Mouse (Mus musculus): ENCODE data around the gene Hist3h2a. TPM values are rescaled to one million over a fixed set of nuclear protein-coding genes. Genes with fewer than 3 reads are reported as not detected.
A peak's percentile ranks its signal among the peaks of the same experiment; 100 is the strongest.
"Not testable (repeated sequence)": the region's sequence is repeated elsewhere in the genome, so short reads cannot be mapped to it uniquely, and the experiment has no call there.

The Hist3h2a gene
- polyA plus RNA-seq, 1 experiment from 2014 or later: 129 TPM

DNA sequence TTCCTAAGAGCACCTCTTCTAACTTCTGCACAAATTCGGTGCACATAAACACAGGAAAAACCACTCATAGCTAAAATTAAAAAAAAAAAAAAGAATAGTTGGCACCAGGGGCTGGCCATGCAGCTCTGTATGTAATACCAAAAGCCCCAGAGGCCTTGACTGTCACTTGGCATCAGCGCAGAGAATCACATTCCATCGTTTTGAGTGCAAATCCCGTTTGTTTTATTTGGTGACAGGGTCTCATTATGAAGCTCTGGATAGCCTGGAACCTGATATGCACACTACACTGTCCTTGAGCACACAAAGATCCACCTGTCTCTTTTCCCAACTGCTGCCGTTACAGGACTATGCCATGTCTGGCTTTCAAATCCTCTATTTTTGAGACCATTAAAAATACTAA, 3.3 kb upstream of the Hist3h2a start:
- no peak for ATAC-seq (ENCODE audit: low FRiP score, low TSS enrichment)
- peak overlapping the region; percentile 61; the same call in 1 of the 2 replicates for H3K4me3 ChIP-seq (replicated peaks; ENCODE audit: low read depth, low read length)
- peak overlapping the region; percentile 99 for H3K27ac ChIP-seq (replicated peaks; ENCODE audit: low read depth, low read length)
- H3K4me2 ChIP-seq (ENCODE audit: low read length): peak overlapping the region; percentile 75
- WGBS: 54% methylated on average over 5 of the region's 5 CpGs
- H3K4me1 ChIP-seq (ENCODE audit: control insufficient read depth, insufficient read depth, low read length): peaks cover 26% of the 10 kb centered on the region
- no peaks in the 10 kb centered on the region for H3K36me3 ChIP-seq (ENCODE audit: control insufficient read depth, insufficient read depth, low read length)
- H3K27me3 ChIP-seq (ENCODE audit: control insufficient read depth, insufficient read depth, low read length): no peaks in the 10 kb centered on the region
- peak overlapping the region; percentile 98; the same call in 1 of the 2 replicates for H3K9ac ChIP-seq (replicated peaks; ENCODE audit: low read length)
- H3K9me3 ChIP-seq (ENCODE audit: control insufficient read depth, low read length): no peaks in the 10 kb centered on the region
- peak; percentile 44 for DNase-seq

DNA sequence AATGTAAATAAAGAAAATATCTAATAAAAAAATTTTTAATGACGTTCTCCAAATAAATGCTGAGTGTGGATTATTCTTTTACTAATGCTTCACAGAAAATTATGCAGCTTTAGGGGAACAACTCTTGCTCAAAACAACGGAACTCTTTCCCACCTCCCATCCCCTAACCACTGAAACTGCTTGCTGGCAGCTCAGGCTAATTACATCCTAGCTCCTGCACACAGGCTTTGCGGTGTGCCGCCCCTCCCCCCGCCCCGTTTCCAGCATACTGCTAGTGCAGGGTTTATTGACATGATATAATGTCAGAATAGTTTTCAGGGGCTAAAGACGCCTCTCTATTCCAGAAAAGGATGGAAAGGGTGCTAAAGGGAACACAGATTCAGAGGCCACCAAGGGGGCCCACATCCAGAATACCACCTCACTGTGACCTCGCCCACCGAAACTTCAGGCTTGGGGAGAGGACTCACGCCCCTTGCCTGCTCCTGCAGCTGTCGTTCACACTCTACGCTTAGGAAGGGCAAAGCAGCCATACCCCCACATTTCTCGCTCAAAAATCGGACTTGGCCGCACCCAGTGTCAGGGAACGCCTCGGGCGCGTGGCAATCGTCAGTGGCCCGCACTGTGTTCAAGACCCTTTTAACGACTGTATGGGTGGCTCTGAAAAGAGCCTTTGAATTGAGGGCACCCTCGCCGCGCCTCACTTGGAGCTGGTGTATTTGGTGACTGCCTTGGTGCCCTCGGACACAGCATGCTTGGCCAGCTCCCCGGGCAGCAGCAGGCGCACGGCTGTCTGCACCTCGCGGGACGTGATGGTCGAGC, 925 bp upstream of the Hist3h2a start:
- Histone ChIP-seq H3K27ac (replicated peaks; ENCODE audit: low read depth, low read length) (peak overlapping the region; percentile 99), H3K4me2 (ENCODE audit: low read length) (peak overlapping the region; percentile 64), H3K4me1 (ENCODE audit: control insufficient read depth, insufficient read depth, low read length) (peaks cover 42% of the 10 kb centered on the region), H3K27me3 (ENCODE audit: control insufficient read depth, insufficient read depth, low read length) (no peaks in the 10 kb centered on the region), H3K9me3 (ENCODE audit: control insufficient read depth, low read length) (no peaks in the 10 kb centered on the region), H3K4me3 (replicated peaks; ENCODE audit: low read depth, low read length) (peak overlapping the region; percentile 53), H3K36me3 (ENCODE audit: control insufficient read depth, insufficient read depth, low read length) (peaks cover 11% of the 10 kb centered on the region), H3K9ac (replicated peaks; ENCODE audit: low read length) (peak overlapping the region; percentile 93)
- under 1% methylated on average over 33 of the region's 33 CpGs for WGBS
- ATAC-seq (ENCODE audit: low FRiP score, low TSS enrichment) (peak; percentile 32), DNase-seq (peak; percentile 84)

DNA sequence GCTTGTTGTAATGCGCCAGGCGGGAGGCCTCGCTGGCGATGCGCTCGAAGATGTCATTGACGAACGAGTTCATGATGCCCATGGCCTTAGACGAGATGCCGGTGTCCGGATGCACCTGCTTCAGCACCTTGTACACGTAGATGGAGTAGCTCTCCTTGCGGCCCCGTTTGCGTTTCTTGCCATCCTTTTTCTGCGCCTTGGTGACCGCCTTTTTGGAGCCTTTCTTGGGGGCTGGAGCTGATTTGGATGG, 390 bp upstream of the Hist3h2a start:
- H3K9me3 ChIP-seq (ENCODE audit: control insufficient read depth, low read length); DNase-seq; ATAC-seq (ENCODE audit: low FRiP score, low TSS enrichment); H3K27me3 ChIP-seq (ENCODE audit: control insufficient read depth, insufficient read depth, low read length): not testable (repeated sequence)
- peak overlapping the region; percentile 93 for H3K9ac ChIP-seq (replicated peaks; ENCODE audit: low read length)
- WGBS: 0% methylated on average over 17 of the region's 17 CpGs
- peaks cover 11% of the 10 kb centered on the region for H3K36me3 ChIP-seq (ENCODE audit: control insufficient read depth, insufficient read depth, low read length)
- peak overlapping the region; percentile 99 for H3K27ac ChIP-seq (replicated peaks; ENCODE audit: low read depth, low read length)
- peak overlapping the region; percentile 64 for H3K4me2 ChIP-seq (ENCODE audit: low read length)
- H3K4me1 ChIP-seq (ENCODE audit: control insufficient read depth, insufficient read depth, low read length): peaks cover 42% of the 10 kb centered on the region
- peak overlapping the region; percentile 53 for H3K4me3 ChIP-seq (replicated peaks; ENCODE audit: low read depth, low read length)

DNA sequence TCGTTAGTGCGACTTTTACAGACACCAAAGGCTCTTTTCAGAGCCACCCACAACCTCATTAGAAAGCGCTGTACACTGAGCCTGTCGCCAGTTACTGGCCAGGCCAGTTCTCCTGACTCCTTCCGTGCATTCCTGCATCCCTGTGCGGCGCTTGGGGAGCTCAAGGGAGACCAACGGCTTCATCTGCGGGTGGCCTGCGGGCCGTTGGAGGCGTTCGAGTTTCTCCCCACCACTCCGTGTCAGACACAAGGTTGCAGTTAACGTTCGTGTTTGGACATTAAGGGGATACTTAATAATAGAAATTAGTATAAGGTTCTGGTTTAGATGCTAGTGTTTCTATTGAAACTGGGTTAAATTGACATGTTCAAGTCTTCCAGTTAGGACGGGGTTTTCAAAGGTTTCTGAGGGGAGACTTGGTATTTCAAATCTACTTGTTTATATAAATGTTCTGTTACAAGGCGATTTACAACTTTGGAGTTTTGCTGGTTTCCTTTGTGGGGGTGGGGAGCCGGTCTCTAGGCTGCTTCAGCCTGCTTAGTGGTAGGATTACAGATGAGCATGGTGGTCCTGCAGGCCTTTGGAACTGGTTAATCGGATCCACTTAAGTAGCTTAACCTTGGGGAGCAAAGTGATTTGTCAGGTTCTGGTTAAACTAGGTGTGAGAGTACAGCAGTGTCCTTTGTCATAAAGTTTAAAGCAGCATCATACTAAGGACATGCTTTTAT, 820 bp downstream of the Hist3h2a start:
- peaks cover 11% of the 10 kb centered on the region for H3K36me3 ChIP-seq (ENCODE audit: control insufficient read depth, insufficient read depth, low read length)
- peak overlapping the region; percentile 71 for H3K9ac ChIP-seq (replicated peaks; ENCODE audit: low read length)
- DNase-seq: peak; percentile 70
- under 1% methylated on average over 20 of the region's 20 CpGs for WGBS
- H3K27ac ChIP-seq (replicated peaks; ENCODE audit: low read depth, low read length): peak overlapping the region; percentile 99
- H3K4me1 ChIP-seq (ENCODE audit: control insufficient read depth, insufficient read depth, low read length): peaks cover 50% of the 10 kb centered on the region
- no peaks in the 10 kb centered on the region for H3K9me3 ChIP-seq (ENCODE audit: control insufficient read depth, low read length)
- H3K4me3 ChIP-seq (replicated peaks; ENCODE audit: low read depth, low read length): peak overlapping the region; percentile 53
- ATAC-seq (ENCODE audit: low FRiP score, low TSS enrichment): peak; percentile 19
- H3K4me2 ChIP-seq (ENCODE audit: low read length): peak overlapping the region; percentile 64
- H3K27me3 ChIP-seq (ENCODE audit: control insufficient read depth, insufficient read depth, low read length): no peaks in the 10 kb centered on the region

DNA sequence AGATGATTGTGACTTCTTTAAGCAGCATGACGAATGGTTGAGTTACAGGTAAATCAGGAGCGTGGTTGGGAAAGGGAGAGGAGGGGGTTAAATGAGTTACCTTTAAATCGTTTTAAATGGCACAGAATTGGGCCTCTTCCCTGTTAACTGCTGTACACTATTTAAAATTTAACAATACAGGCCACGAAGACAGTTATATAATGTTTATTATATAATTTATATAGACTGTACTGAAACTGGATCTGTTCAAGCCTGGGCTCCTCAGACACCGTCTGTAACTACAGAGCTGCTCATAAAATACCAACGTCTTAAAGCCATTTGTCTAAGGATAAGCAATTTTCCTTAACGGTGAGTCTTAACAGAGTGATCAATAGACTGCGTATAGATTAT, 1.4 kb downstream of the Hist3h2a start:
- no peaks in the 10 kb centered on the region for H3K9me3 ChIP-seq (ENCODE audit: control insufficient read depth, low read length)
- 22% methylated on average over 8 of the region's 8 CpGs for WGBS
- H3K4me2 ChIP-seq (ENCODE audit: low read length): peak overlapping the region; percentile 64
- H3K36me3 ChIP-seq (ENCODE audit: control insufficient read depth, insufficient read depth, low read length): peaks cover 11% of the 10 kb centered on the region
- ATAC-seq (ENCODE audit: low FRiP score, low TSS enrichment): no peak
- peak overlapping the region; percentile 71 for H3K9ac ChIP-seq (replicated peaks; ENCODE audit: low read length)
- H3K4me3 ChIP-seq (replicated peaks; ENCODE audit: low read depth, low read length): peak overlapping the region; percentile 53
- no peak overlapping the region; the same call in 1 of the 2 replicates for H3K27ac ChIP-seq (replicated peaks; ENCODE audit: low read depth, low read length)
- no peak for DNase-seq
- no peaks in the 10 kb centered on the region for H3K27me3 ChIP-seq (ENCODE audit: control insufficient read depth, insufficient read depth, low read length)
- H3K4me1 ChIP-seq (ENCODE audit: control insufficient read depth, insufficient read depth, low read length): peaks cover 47% of the 10 kb centered on the region

DNA sequence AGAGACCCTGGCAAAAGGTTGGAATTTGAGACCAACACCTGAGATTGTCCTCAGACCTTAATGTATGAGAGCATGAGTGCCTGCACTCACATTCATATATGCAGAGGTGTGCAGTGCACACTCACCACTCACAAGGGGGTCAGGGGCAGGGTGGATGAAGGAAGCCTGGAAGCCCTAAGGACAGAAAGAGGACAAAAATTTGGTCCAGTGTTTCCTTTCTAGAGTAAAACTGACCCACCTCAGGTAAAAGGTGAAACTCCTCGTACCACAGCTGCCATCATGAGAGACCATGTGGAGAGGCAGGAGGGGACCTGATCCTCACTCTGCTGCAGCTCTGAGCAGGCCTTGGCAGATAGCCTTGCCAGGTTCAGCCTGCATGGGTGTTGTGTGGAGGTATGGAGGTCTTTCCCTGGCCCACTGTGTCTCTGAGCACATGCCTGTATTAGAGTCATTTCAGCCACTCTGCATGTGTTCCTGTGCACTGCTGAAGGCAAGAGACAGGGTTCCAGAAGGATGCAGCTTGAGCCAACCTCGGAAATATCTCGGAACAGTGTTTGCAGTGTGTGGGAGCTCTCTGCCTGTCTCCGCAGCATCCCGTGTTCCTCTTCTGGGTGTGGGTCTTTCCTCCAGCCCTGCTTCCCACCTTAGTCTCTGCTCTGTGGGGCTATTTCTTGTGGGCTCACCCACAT, 2.9 kb downstream of the Hist3h2a start:
- Histone ChIP-seq H3K27ac (replicated peaks; ENCODE audit: low read depth, low read length) (0 out of 2 replicates have a peak overlapping the region, but pooled peaks have one; percentile 20), H3K4me1 (ENCODE audit: control insufficient read depth, insufficient read depth, low read length) (peaks cover 35% of the 10 kb centered on the region)
- 80% methylated on average over 5 of the region's 5 CpGs for WGBS

DNA sequence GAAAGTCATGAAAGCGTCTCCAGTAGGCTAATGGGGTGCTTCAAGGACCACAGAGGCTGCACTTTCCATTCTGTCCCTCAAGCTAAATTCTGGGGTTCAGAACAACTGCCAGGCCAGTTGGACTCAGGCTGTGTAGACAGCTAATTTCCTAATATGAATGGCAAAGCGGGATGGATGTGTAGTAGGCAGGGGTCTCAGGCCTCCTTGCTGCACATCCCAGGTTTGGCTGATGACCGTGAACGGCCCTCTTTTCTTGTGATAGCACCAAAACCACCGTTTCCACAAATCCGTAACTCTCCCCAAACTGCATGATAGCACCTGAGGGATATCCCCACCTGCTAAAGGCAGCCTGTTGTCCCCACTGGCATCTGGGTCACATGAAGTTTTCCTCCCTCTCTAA, 4.1 kb downstream of the Hist3h2a start:
- peaks cover 11% of the 10 kb centered on the region for H3K36me3 ChIP-seq (ENCODE audit: control insufficient read depth, insufficient read depth, low read length)
- WGBS: 89% methylated on average over 6 of the region's 6 CpGs
- H3K9ac ChIP-seq (replicated peaks; ENCODE audit: low read length): no peak overlapping the region; the same call in 1 of the 2 replicates
- H3K9me3 ChIP-seq (ENCODE audit: control insufficient read depth, low read length): peaks cover 7% of the 10 kb centered on the region
- peaks cover 31% of the 10 kb centered on the region for H3K4me1 ChIP-seq (ENCODE audit: control insufficient read depth, insufficient read depth, low read length)
- H3K27ac ChIP-seq (replicated peaks; ENCODE audit: low read depth, low read length): no peak overlapping the region
- peak overlapping the region; percentile 4; the same call in 1 of the 2 replicates for H3K4me3 ChIP-seq (replicated peaks; ENCODE audit: low read depth, low read length)
- ATAC-seq (ENCODE audit: low FRiP score, low TSS enrichment): no peak
- H3K27me3 ChIP-seq (ENCODE audit: control insufficient read depth, insufficient read depth, low read length): no peaks in the 10 kb centered on the region
- DNase-seq: no peak
- peak overlapping the region; percentile 64 for H3K4me2 ChIP-seq (ENCODE audit: low read length)

More for the DNA sequence above, 2.9 kb downstream of the Hist3h2a start:
- ATAC-seq (ENCODE audit: low FRiP score, low TSS enrichment) (no peak), DNase-seq (no peak)
- no peaks in the 10 kb centered on the region for H3K27me3 ChIP-seq (ENCODE audit: control insufficient read depth, insufficient read depth, low read length)
- H3K4me2 ChIP-seq (ENCODE audit: low read length): peak overlapping the region; percentile 64
- peaks cover 11% of the 10 kb centered on the region for H3K36me3 ChIP-seq (ENCODE audit: control insufficient read depth, insufficient read depth, low read length)
- peak overlapping the region; percentile 53 for H3K4me3 ChIP-seq (replicated peaks; ENCODE audit: low read depth, low read length)
- H3K9ac ChIP-seq (replicated peaks; ENCODE audit: low read length): peak overlapping the region; percentile 71
- H3K9me3 ChIP-seq (ENCODE audit: control insufficient read depth, low read length): peaks cover 7% of the 10 kb centered on the region

DNA sequence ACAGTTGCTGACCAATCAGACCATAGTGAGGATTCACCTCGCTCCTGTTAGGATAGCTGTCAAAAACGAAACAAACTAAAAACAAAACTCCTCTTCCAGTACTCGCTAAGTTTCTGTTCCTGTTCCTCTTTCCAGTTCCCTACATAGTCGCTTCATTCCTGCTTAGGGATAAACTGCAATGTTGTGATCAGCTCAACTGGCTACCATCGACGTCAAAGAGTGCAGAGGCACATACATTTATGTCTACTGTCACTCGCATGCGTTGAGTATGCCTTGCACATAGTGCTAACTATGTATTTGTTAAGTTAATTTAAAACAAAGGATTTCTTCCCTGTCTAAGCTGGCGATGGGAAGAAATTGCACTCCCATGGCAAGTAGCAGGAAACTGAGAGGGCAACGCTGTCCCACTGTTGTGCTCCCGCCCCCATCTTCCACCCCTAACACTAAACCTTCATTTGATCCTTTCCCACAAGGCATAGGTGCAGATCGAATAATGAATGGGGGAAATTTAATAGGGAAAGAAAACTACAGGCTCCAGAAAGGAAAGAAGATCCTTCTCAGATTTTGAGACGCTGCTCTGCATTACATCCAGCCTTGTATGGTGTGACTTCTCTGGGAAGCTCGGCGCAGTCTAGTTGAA, 4.8 kb downstream of the Hist3h2a start:
- peaks cover 11% of the 10 kb centered on the region for H3K36me3 ChIP-seq (ENCODE audit: control insufficient read depth, insufficient read depth, low read length)
- no peak for DNase-seq
- H3K9me3 ChIP-seq (ENCODE audit: control insufficient read depth, low read length): peaks cover 7% of the 10 kb centered on the region
- peak overlapping the region; percentile 47 for H3K4me3 ChIP-seq (replicated peaks; ENCODE audit: low read depth, low read length)
- H3K27me3 ChIP-seq (ENCODE audit: control insufficient read depth, insufficient read depth, low read length): no peaks in the 10 kb centered on the region
- peak overlapping the region; percentile 77; the same call in 1 of the 2 replicates for H3K27ac ChIP-seq (replicated peaks; ENCODE audit: low read depth, low read length)
- peak overlapping the region; percentile 59 for H3K9ac ChIP-seq (replicated peaks; ENCODE audit: low read length)
- no peak for ATAC-seq (ENCODE audit: low FRiP score, low TSS enrichment)
- 34% methylated on average over 15 of the region's 15 CpGs for WGBS
- H3K4me1 ChIP-seq (ENCODE audit: control insufficient read depth, insufficient read depth, low read length): peaks cover 32% of the 10 kb centered on the region
- peak overlapping the region; percentile 76 for H3K4me2 ChIP-seq (ENCODE audit: low read length)

Measured in midbrain, embryonic 14.5 days (tissue).